Mouse (Mus musculus) limb, embryonic 14.5 days (tissue): ENCODE measurements around the gene Sord. TPM values are rescaled to one million over a fixed set of nuclear protein-coding genes. Genes with fewer than 3 reads are reported as not detected.

Experiments used
- ATAC-seq: fragments of 200-750 bp; cut with Nextera tagmentation; 2 replicates; pipeline ENCODE4 v1.8.0; 2017; ENCODE audit warnings: low read depth, moderate number of reproducible peaks, moderate TSS enrichment; ENCODE audit not compliant: low FRiP score
- DNase-seq: peaks from one replicate; pipeline ENCODE4 v3.0.0-alpha.2; 2015; ENCODE audit warnings: low spot score
- H3K27ac ChIP-seq: fragments of 300-500 bp; sonication (generic); replicated peaks from 2 replicates; pipeline ENCODE4 v1.5.1; 2014; ENCODE audit warnings: low read depth, mild to moderate bottlenecking, low read length, moderate library complexity, mixed read lengths
- H3K27me3 ChIP-seq: fragments of 300-500 bp; sonication (generic); 2 replicates; pipeline ENCODE4 v1.6.1; 2014; ENCODE audit warnings: low read length, mixed read lengths; ENCODE audit not compliant: control insufficient read depth, insufficient read depth
- H3K36me3 ChIP-seq: fragments of 300-500 bp; sonication (generic); 2 replicates; pipeline ENCODE4 v1.6.1; 2014; ENCODE audit warnings: mild to moderate bottlenecking, low read length, moderate library complexity, mixed read lengths; ENCODE audit not compliant: control insufficient read depth, insufficient read depth
- H3K4me1 ChIP-seq: fragments of 300-500 bp; sonication (generic); 2 replicates; pipeline ENCODE4 v1.6.1; 2014; ENCODE audit warnings: antibody characterized with exemption, low read length, mixed read lengths; ENCODE audit not compliant: control insufficient read depth, insufficient read depth
- H3K4me2 ChIP-seq: fragments of 300-500 bp; sonication (generic); replicated peaks from 2 replicates; pipeline ENCODE4 v1.6.1; 2014; ENCODE audit warnings: low read depth, mild to moderate bottlenecking, low read length, moderate library complexity; ENCODE audit not compliant: severe bottlenecking
- H3K4me3 ChIP-seq: fragments of 300-500 bp; sonication (generic); replicated peaks from 2 replicates; pipeline ENCODE4 v1.5.1; 2014; ENCODE audit warnings: low read length
- H3K9ac ChIP-seq: fragments of 300-500 bp; sonication (generic); 2 replicates; pipeline ENCODE4 v1.6.1; 2014; ENCODE audit warnings: mild to moderate bottlenecking, low read depth, low read length, moderate library complexity; ENCODE audit not compliant: severe bottlenecking
- H3K9me3 ChIP-seq: fragments of 300-500 bp; sonication (generic); 2 replicates; pipeline ENCODE4 v1.6.1; 2016; ENCODE audit warnings: low read length; ENCODE audit not compliant: control insufficient read depth
- POLR2A ChIP-seq: fragments of 200-500 bp; IDR thresholded peaks from 2 replicates; pipeline ENCODE4 v1.8.0; 2012; ENCODE audit warnings: inconsistent platforms, mild to moderate bottlenecking, moderate library complexity, borderline replicate concordance; ENCODE audit not compliant: insufficient read depth, insufficient read length; ENCODE audit errors: extremely low read depth
- WGBS: fragments of 180-500 bp; shearing (Covaris S2); extraction: QIAGEN DNeasy Blood & Tissue Kit; methylation state at CpG from one replicate; pipeline ENCODE4 v1.1.7; 2014; 5-methylcytosine and 5-hydroxymethylcytosine counted together
- polyA plus RNA-seq, 2 experiments: library from polyadenylated mRNA; depleted of rRNA in 1 of 2; stranded (reverse) in 1 of 2; unstranded in 1 of 2; fragments of >200 nt; fragmentation: Nextera tagmentation in 1 of 2; extraction: Ambion mirVana in 1 of 2; gene quantifications; 2 replicates each; pipeline versions ENCODE4 v1.2.1 to v1.2.3; 2012 to 2014

Sord gene
- polyA plus RNA-seq, 2 experiments, result 17.6 to 30.8 TPM

GRCm38 (mm10) chr2:122284091-122284490, 49.5 kb downstream of the Sord start:
- Histone ChIP-seq H3K9me3 (no peaks in the 10 kb centered on the region), H3K4me2 (no peak overlapping the region), H3K9ac (no peak overlapping the region), H3K4me1 (no peaks in the 10 kb centered on the region), H3K4me3 (no peak overlapping the region), H3K36me3 (no peaks in the 10 kb centered on the region), H3K27ac (no peak overlapping the region), H3K27me3 (no peaks in the 10 kb centered on the region)
- ATAC-seq (no peak), DNase-seq (no peak)
- TF ChIP-seq POLR2A, result no peak
- WGBS, result 83% methylated on average over 9 of the region's 9 CpGs

- ATAC-seq (no peak), DNase-seq (no peak)
- 70% methylated on average over 7 of the region's 7 CpGs for WGBS
- Histone ChIP-seq H3K27me3 (no peaks in the 10 kb centered on the region), H3K4me1 (no peaks in the 10 kb centered on the region), H3K27ac (no peak overlapping the region), H3K4me2 (no peak overlapping the region), H3K9me3 (no peaks in the 10 kb centered on the region), H3K4me3 (no peak overlapping the region), H3K36me3 (no peaks in the 10 kb centered on the region), H3K9ac (no peak overlapping the region)
- TF ChIP-seq POLR2A, result no peak
Measured at GRCm38 (mm10) chr2:122286137-122286536, 51.6 kb downstream of the Sord start.

GRCm38 (mm10) chr2:122294916-122295315, 60.4 kb downstream of the Sord start:
- Histone ChIP-seq H3K27me3 (peaks cover 58% of the 10 kb centered on the region), H3K4me1 (0 out of 2 replicates have a peak, but pooled peaks cover 4% of the 10 kb centered on the region), H3K9ac (no peak overlapping the region), H3K27ac (no peak overlapping the region), H3K4me2 (no peak overlapping the region), H3K4me3 (no peak overlapping the region), H3K9me3 (no peaks in the 10 kb centered on the region), H3K36me3 (no peaks in the 10 kb centered on the region)
- WGBS, result 7% methylated on average over 7 of the region's 7 CpGs
- DNase-seq (no peak), ATAC-seq (no peak)
- TF ChIP-seq POLR2A, result no peak

- no peak for DNase-seq
- H3K4me1 ChIP-seq, result peaks cover 21% of the 10 kb centered on the region
- H3K4me2 ChIP-seq, result peak overlapping the region; percentile 6
- H3K9ac ChIP-seq, result no peak overlapping the region
- no peaks in the 10 kb centered on the region for H3K9me3 ChIP-seq
- 2% methylated on average over 35 of the region's 35 CpGs for WGBS
- TF ChIP-seq POLR2A, result no peak
- H3K4me3 ChIP-seq, result peak overlapping the region; percentile 1; the same call in 1 of the 2 replicates
- H3K27ac ChIP-seq, result no peak overlapping the region
- H3K27me3 ChIP-seq, result peaks cover 84% of the 10 kb centered on the region
- H3K36me3 ChIP-seq, result no peaks in the 10 kb centered on the region
- no peak for ATAC-seq
Measured at GRCm38 (mm10) chr2:122297271-122298095, 62.9 kb downstream of the Sord start.

- no peak for TF ChIP-seq POLR2A
- DNase-seq, result no peak
- peak within 1 kb of the TSS; percentile 42 for H3K4me2 ChIP-seq
Measured at GRCm38 (mm10) chr2:122298096-122298499, 63.5 kb downstream of the Sord start, which contains the start of gene Duox2. TSS of gene Duox2 (minus strand) at chr2:122298449.

More at GRCm38 (mm10) chr2:122298096-122298499, 63.5 kb downstream of the Sord start, which contains the start of gene Duox2:
- no peak within 1 kb of the TSS for H3K27ac ChIP-seq
- H3K9ac ChIP-seq, result no peak within 1 kb of the TSS
- peaks cover 21% of the 10 kb centered on the region for H3K4me1 ChIP-seq
- peak within 1 kb of the TSS; percentile 26 for H3K4me3 ChIP-seq
- H3K9me3 ChIP-seq, result no peaks in the 10 kb centered on the region
- H3K27me3 ChIP-seq, result peaks cover 90% of the 10 kb centered on the region
- H3K36me3 ChIP-seq, result no peaks in the 10 kb centered on the region
- 1% methylated on average over 13 of the region's 13 CpGs for WGBS
- ATAC-seq, result no peak
